Mouse (Mus musculus) liver, postnatal 0 days (tissue): ENCODE measurements at regions not wholly inside any gene's neighbourhood (a gene's known extent, or its start where the extent isn't known, plus 50 kb on each side); places are given as distances from the start of the nearest gene placed in this dataset.

ENCODE experiments used
- CTCF ChIP-seq: sonication (generic); IDR thresholded peaks from 2 replicates; pipeline ENCODE4 v1.5.1; 2016; ENCODE audit warnings: antibody characterized with exemption, low read depth
- EP300 ChIP-seq: IDR thresholded peaks from 2 replicates; pipeline ENCODE4 v1.6.1; 2016; ENCODE audit warnings: antibody characterized with exemption, low read depth, mild to moderate bottlenecking

GRCm38 (mm10) chr3:147057874-147058273, 205.7 kb downstream of the Ttll7 start:
- no peak for TF ChIP-seq CTCF
- TF ChIP-seq EP300, result no peak
